Mouse (Mus musculus): ENCODE measurements around the gene Clcnkb. TPM values are rescaled to one million over a fixed set of nuclear protein-coding genes. Genes with fewer than 3 reads are reported as not detected.

The Clcnkb gene
- polyA plus RNA-seq, 1 experiment from 2014 or later: not detected

- no peak for TF ChIP-seq CTCF (IDR thresholded peaks at IDR 0.05; ENCODE audit: low read depth)
- Histone ChIP-seq H3K4me2 (replicated peaks; ENCODE audit: low read depth) (peak within 1 kb of the TSS; percentile 84), H3K4me1 (replicated peaks; ENCODE audit: control insufficient read depth, insufficient read depth, low read length) (0 out of 2 replicates have a peak, but pooled peaks cover 10% of the 10 kb centered on the region), H3K27ac (ENCODE audit: low read depth, low read length) (no peak within 1 kb of the TSS), H3K4me3 (ENCODE audit: low read depth, low read length) (peak within 1 kb of the TSS; percentile 48), H3K9me3 (ENCODE audit: control insufficient read depth) (no peaks in the 10 kb centered on the region), H3K36me3 (ENCODE audit: control insufficient read depth, insufficient read depth) (no peaks in the 10 kb centered on the region), H3K27me3 (replicated peaks; ENCODE audit: control insufficient read depth, insufficient read depth, low read length) (no peaks in the 10 kb centered on the region), H3K9ac (ENCODE audit: low read depth, low read length) (peak within 1 kb of the TSS; percentile 56)
- peak; percentile 57 for ATAC-seq
- WGBS: 2% methylated on average over 52 of the region's 71 CpGs
These were observed 47.6 kb downstream of the Clcnkb start, which contains the start of gene Fam131c for GRCm38 (mm10) chr4:141367997-141368791. Gene Fam131c, plus strand, starts transcription at chr4:141368220.

DNA sequence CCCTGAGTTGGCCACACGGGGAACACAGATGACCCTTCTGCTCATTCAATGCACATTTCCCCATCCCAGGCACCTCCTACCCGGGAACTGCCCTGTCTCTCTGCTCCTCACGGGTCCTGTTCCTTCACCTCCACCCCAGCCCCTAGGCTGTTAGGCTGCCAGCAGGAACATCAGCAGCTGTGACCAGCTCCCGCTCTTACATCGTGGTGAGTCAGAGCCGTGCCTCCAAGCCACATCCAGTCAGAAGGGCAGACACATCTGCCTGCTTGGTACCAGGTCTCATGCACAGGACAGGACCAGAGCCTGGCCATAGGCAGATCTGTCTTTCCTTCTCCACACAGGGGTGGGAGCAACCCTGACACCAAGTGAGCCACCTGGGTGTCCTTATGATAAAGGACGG, 49.9 kb downstream of the Clcnkb start:
- Histone ChIP-seq H3K9me3 (ENCODE audit: control insufficient read depth) (no peaks in the 10 kb centered on the region), H3K9ac (ENCODE audit: low read depth, low read length) (no peak overlapping the region), H3K4me3 (ENCODE audit: low read depth, low read length) (no peak overlapping the region), H3K36me3 (ENCODE audit: control insufficient read depth, insufficient read depth) (no peaks in the 10 kb centered on the region), H3K27ac (ENCODE audit: low read depth, low read length) (no peak overlapping the region), H3K4me1 (replicated peaks; ENCODE audit: control insufficient read depth, insufficient read depth, low read length) (0 out of 2 replicates have a peak, but pooled peaks cover 10% of the 10 kb centered on the region), H3K4me2 (replicated peaks; ENCODE audit: low read depth) (no peak overlapping the region), H3K27me3 (replicated peaks; ENCODE audit: control insufficient read depth, insufficient read depth, low read length) (no peaks in the 10 kb centered on the region)
- ATAC-seq: no peak
- WGBS: 64% methylated on average over 7 of the region's 7 CpGs
- no peak for TF ChIP-seq CTCF (IDR thresholded peaks at IDR 0.05; ENCODE audit: low read depth)

DNA sequence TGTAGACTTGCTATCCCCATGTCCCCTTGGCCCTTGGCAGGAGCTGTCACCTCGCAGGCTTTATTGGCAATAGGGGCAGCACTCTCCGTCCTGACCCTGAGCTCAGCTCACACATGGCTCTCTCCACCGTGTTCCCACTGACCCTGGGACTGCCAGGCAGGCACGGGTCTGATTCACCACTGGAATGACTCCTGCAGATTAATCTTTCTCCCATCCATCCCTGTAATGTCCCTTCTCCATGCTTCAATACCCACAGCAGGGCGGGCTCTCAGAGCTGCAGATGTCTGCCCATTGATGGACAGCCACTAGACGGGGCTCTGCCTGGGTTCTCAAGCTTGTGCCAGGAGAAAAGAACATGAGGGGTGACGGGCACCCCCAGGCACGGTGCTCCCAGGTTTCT, 50.7 kb downstream of the Clcnkb start:
- no peak for TF ChIP-seq CTCF (IDR thresholded peaks at IDR 0.05; ENCODE audit: low read depth)

DNA sequence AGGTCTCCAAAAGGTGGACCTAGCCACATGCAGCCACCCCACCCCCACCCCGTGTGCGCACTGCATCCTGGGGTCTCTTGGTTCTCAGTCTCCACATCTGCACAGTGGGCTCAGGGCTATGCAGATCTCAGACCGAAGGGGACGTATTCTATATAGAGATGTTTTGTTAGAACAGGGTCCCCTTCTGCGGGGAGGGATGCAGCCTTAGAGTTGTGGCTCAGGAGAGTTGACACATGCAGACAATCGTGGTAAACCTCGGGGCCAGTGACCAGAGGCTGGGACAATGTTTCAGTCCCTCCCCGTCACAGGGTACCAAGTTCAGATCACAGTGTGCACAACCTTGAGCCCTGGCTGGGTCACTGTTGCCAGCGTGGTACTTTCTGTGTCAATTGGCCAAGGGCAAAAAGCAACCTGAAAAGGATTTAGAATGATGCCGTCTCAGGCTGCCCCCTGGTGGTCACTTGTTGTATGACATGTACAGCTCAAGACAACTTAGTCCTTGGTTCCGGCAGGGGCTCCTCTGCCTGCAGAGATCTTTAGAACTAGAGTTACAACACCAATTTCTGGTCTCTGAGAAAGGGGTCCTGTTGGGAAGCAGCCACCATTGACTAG, 52.8 kb downstream of the Clcnkb start:
- ATAC-seq: peak; percentile 66
- no peak overlapping the region for H3K4me2 ChIP-seq (replicated peaks; ENCODE audit: low read depth)
- WGBS: 26% methylated on average over 11 of the region's 11 CpGs

More for the DNA sequence above, 50.7 kb downstream of the Clcnkb start:
- H3K27ac ChIP-seq (ENCODE audit: low read depth, low read length): no peak overlapping the region
- WGBS: 67% methylated on average over 8 of the region's 8 CpGs
- 0 out of 2 replicates have a peak, but pooled peaks cover 10% of the 10 kb centered on the region for H3K4me1 ChIP-seq (replicated peaks; ENCODE audit: control insufficient read depth, insufficient read depth, low read length)
- no peaks in the 10 kb centered on the region for H3K36me3 ChIP-seq (ENCODE audit: control insufficient read depth, insufficient read depth)
- H3K9me3 ChIP-seq (ENCODE audit: control insufficient read depth): no peaks in the 10 kb centered on the region
- no peaks in the 10 kb centered on the region for H3K27me3 ChIP-seq (replicated peaks; ENCODE audit: control insufficient read depth, insufficient read depth, low read length)
- no peak for ATAC-seq
- H3K4me2 ChIP-seq (replicated peaks; ENCODE audit: low read depth): no peak overlapping the region
- H3K9ac ChIP-seq (ENCODE audit: low read depth, low read length): no peak overlapping the region
- no peak overlapping the region for H3K4me3 ChIP-seq (ENCODE audit: low read depth, low read length)

DNA sequence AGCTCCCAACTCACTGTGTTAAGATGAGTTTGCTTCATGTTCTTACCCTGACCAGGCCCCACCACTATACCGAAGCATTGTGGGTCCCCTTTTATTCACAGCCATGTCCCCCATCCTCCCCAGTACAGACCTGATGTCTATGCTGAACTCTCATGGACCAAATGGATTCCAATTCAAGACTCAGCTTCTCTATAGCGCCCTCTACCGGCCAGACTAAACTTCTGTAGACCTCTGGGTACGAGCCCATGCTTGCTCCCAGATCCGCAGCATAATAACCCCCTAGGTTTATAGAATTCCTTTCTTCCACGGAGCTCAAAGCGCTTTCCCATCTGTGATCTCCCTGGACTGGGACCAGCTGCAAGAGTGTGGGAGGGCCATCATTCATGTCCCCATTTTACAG, 55.0 kb downstream of the Clcnkb start:
- Histone ChIP-seq H3K4me1 (replicated peaks; ENCODE audit: control insufficient read depth, insufficient read depth, low read length) (no peaks in the 10 kb centered on the region), H3K9ac (ENCODE audit: low read depth, low read length) (no peak overlapping the region), H3K36me3 (ENCODE audit: control insufficient read depth, insufficient read depth) (no peaks in the 10 kb centered on the region), H3K9me3 (ENCODE audit: control insufficient read depth) (no peaks in the 10 kb centered on the region), H3K4me3 (ENCODE audit: low read depth, low read length) (no peak overlapping the region), H3K27ac (ENCODE audit: low read depth, low read length) (no peak overlapping the region), H3K4me2 (replicated peaks; ENCODE audit: low read depth) (no peak overlapping the region), H3K27me3 (replicated peaks; ENCODE audit: control insufficient read depth, insufficient read depth, low read length) (no peaks in the 10 kb centered on the region)
- no peak for ATAC-seq
- WGBS: 45% methylated on average over 7 of the region's 7 CpGs
- peak; percentile 75 for TF ChIP-seq CTCF (IDR thresholded peaks at IDR 0.05; ENCODE audit: low read depth)

More for the DNA sequence above, 52.8 kb downstream of the Clcnkb start:
- 0 out of 2 replicates have a peak, but pooled peaks cover 7% of the 10 kb centered on the region for H3K4me1 ChIP-seq (replicated peaks; ENCODE audit: control insufficient read depth, insufficient read depth, low read length)
- H3K36me3 ChIP-seq (ENCODE audit: control insufficient read depth, insufficient read depth): no peaks in the 10 kb centered on the region
- H3K9ac ChIP-seq (ENCODE audit: low read depth, low read length): no peak overlapping the region
- peak; percentile 93 for TF ChIP-seq CTCF (IDR thresholded peaks at IDR 0.05; ENCODE audit: low read depth)
- H3K27ac ChIP-seq (ENCODE audit: low read depth, low read length): no peak overlapping the region
- no peaks in the 10 kb centered on the region for H3K9me3 ChIP-seq (ENCODE audit: control insufficient read depth)
- no peak overlapping the region for H3K4me3 ChIP-seq (ENCODE audit: low read depth, low read length)
- no peaks in the 10 kb centered on the region for H3K27me3 ChIP-seq (replicated peaks; ENCODE audit: control insufficient read depth, insufficient read depth, low read length)

GRCm38 (mm10) chr4:141359222-141359621, 56.6 kb downstream of the Clcnkb start:
- Histone ChIP-seq H3K9ac (ENCODE audit: low read depth, low read length) (no peak overlapping the region), H3K27ac (ENCODE audit: low read depth, low read length) (no peak overlapping the region), H3K4me1 (replicated peaks; ENCODE audit: control insufficient read depth, insufficient read depth, low read length) (no peaks in the 10 kb centered on the region), H3K4me2 (replicated peaks; ENCODE audit: low read depth) (no peak overlapping the region), H3K9me3 (ENCODE audit: control insufficient read depth) (no peaks in the 10 kb centered on the region), H3K36me3 (ENCODE audit: control insufficient read depth, insufficient read depth) (no peaks in the 10 kb centered on the region), H3K4me3 (ENCODE audit: low read depth, low read length) (no peak overlapping the region), H3K27me3 (replicated peaks; ENCODE audit: control insufficient read depth, insufficient read depth, low read length) (no peaks in the 10 kb centered on the region)
- TF ChIP-seq CTCF (IDR thresholded peaks at IDR 0.05; ENCODE audit: low read depth): no peak
- 80% methylated on average over 6 of the region's 6 CpGs for WGBS
- ATAC-seq: no peak

All from intestine, postnatal 0 days (tissue).